Mouse (Mus musculus): ENCODE measurements around the gene Trim17. TPM values are rescaled to one million over a fixed set of nuclear protein-coding genes. Genes with fewer than 3 reads are reported as not detected.
A peak's percentile ranks its signal among the peaks of the same experiment; 100 is the strongest.

Gene Trim17
- polyA plus RNA-seq, 1 experiment from 2014 or later: 0.13 TPM

DNA sequence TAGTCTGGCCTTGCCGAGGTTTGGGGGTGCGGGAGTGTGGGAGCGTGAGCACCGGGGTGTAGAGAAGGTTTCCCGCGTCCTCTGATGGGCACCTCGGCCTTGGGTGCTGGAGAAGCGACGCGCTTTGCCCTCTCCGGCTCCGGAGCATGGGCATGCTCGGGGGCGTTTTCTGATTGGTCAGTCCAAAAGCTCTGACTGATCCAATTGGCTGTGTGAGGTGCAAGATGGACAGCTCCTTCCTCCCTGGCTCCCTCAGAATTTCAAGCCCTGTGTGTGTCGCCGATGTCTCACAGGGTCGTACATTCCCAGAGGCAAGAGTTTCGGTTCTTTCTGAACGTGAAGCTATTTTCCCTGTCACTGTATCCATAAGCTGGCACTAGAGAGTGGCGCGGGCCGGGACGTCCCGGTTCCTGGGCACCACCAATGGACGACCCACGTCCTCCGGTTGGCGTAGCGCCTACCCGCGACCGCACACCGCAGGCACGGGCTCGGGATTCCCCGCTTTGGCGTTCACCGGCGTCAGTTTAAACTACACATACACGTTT lies 5.5 kb downstream of the Trim17 start:
- H3K4me3 ChIP-seq: peak overlapping the region; percentile 63
- WGBS (ENCODE audit: insufficient replicate concordance): 3% methylated on average over 40 of the region's 40 CpGs
- H3K9ac ChIP-seq: peak overlapping the region; percentile 72
- peaks cover 60% of the 10 kb centered on the region for H3K4me1 ChIP-seq
- H3K36me3 ChIP-seq: peaks cover 25% of the 10 kb centered on the region
- H3K27me3 ChIP-seq (replicated peaks): peaks cover 40% of the 10 kb centered on the region
- H3K27ac ChIP-seq: peak overlapping the region; percentile 69
- H3K9me3 ChIP-seq (replicated peaks): peaks cover 8% of the 10 kb centered on the region; the same call in 1 of the 2 replicates
- H3K4me2 ChIP-seq: peak overlapping the region; percentile 95
- ATAC-seq: peak; percentile 89

DNA sequence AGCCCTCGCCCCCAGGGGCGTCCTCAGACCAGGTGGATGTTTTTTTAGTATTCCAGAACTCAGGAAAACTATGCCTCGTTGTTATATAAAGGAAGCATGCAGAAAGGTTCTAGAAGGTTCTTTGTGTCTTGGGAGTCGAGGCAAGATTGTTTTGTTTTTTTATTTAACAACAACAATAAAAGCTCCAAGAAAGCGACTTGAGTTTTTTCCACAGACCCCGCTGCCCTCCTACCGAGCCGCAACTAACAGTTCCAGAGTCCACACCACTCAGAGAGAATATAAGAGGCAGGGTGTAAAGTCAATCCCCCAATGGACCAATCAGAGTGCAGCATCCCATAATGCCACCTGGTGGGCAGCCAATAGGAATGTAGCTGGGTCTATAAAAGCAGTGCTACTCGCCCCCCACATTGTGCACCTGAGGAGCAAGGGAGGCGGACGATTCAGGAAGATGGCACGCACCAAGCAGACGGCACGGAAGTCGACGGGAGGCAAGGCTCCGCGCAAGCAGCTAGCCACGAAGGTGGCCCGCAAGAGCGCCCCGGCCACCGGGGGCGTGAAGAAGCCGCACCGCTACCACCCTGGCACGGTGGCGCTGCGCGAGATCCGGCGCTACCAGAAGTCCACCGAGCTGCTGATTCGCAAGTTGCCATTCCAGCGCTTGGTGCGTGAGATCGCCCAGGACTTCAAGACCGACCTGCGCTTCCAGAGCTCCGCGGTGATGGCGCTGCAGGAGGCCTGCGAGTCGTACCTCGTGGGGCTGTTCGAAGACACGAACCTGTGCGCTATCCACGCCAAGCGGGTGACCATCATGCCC lies 7.1 kb downstream of the Trim17 start:
- Histone ChIP-seq H3K4me2 (peak overlapping the region; percentile 24), H3K36me3 (peaks cover 19% of the 10 kb centered on the region), H3K9ac (no peak overlapping the region), H3K9me3 (replicated peaks) (peaks cover 8% of the 10 kb centered on the region; the same call in 1 of the 2 replicates), H3K27me3 (replicated peaks) (peaks cover 43% of the 10 kb centered on the region), H3K27ac (no peak overlapping the region), H3K4me3 (no peak overlapping the region), H3K4me1 (peaks cover 66% of the 10 kb centered on the region)
- WGBS (ENCODE audit: insufficient replicate concordance): 45% methylated on average over 50 of the region's 50 CpGs
- no peak for ATAC-seq

DNA sequence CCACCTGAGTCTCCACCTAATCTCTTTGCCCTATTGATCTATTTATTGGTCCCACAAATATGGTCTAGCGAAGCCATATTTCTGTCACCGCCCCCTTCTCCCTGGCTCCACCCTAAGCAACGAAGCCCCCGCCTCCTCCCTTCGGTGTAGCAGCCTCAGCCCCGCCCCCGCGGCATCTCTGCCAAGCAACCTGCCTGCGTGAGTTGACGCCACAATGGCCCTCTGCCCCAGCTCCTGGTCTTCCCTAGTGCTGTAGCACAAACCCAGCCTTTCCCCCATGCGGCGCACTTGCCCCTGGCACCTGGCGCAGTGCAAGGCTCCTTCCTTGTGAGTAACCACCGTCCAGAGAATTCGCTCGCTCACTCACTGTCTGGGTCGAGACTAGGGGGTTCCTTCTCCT lies 9.1 kb downstream of the Trim17 start:
- 35% methylated on average over 17 of the region's 17 CpGs for WGBS (ENCODE audit: insufficient replicate concordance)

DNA sequence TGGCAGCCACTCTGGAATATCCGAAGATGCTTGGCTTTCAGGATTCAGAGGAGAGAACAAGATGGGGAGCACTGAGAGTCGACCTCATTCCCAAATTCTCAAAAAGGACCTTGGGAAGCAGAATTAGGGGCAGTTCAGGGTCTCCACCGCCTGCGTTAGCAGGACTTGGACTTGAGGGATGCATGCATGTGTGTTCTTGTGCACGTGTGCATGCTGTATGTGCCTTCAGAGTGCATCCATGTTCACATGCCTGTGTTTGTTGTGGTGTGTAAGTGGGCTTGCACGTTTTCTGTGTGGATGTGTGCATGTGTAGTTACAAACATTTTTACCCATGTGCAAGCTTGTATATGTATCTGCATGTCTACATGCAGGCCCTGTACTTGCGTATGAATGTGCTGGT lies 9.7 kb downstream of the Trim17 start:
- Histone ChIP-seq H3K9ac (no peak overlapping the region), H3K27me3 (replicated peaks) (peaks cover 43% of the 10 kb centered on the region), H3K27ac (no peak overlapping the region), H3K4me2 (no peak overlapping the region), H3K36me3 (peaks cover 7% of the 10 kb centered on the region; the same call in 1 of the 2 replicates), H3K9me3 (replicated peaks) (peaks cover 8% of the 10 kb centered on the region; the same call in 1 of the 2 replicates), H3K4me1 (peaks cover 53% of the 10 kb centered on the region), H3K4me3 (no peak overlapping the region)
- 68% methylated on average over 7 of the region's 7 CpGs for WGBS (ENCODE audit: insufficient replicate concordance)
- no peak for ATAC-seq

More for the DNA sequence above, 9.1 kb downstream of the Trim17 start:
- Histone ChIP-seq H3K9me3 (replicated peaks) (peaks cover 8% of the 10 kb centered on the region; the same call in 1 of the 2 replicates), H3K36me3 (peaks cover 5% of the 10 kb centered on the region), H3K27ac (no peak overlapping the region), H3K27me3 (replicated peaks) (peaks cover 43% of the 10 kb centered on the region), H3K4me2 (peak overlapping the region; percentile 28; the same call in 1 of the 2 replicates), H3K9ac (no peak overlapping the region), H3K4me1 (peaks cover 53% of the 10 kb centered on the region), H3K4me3 (no peak overlapping the region)
- no peak for ATAC-seq

DNA sequence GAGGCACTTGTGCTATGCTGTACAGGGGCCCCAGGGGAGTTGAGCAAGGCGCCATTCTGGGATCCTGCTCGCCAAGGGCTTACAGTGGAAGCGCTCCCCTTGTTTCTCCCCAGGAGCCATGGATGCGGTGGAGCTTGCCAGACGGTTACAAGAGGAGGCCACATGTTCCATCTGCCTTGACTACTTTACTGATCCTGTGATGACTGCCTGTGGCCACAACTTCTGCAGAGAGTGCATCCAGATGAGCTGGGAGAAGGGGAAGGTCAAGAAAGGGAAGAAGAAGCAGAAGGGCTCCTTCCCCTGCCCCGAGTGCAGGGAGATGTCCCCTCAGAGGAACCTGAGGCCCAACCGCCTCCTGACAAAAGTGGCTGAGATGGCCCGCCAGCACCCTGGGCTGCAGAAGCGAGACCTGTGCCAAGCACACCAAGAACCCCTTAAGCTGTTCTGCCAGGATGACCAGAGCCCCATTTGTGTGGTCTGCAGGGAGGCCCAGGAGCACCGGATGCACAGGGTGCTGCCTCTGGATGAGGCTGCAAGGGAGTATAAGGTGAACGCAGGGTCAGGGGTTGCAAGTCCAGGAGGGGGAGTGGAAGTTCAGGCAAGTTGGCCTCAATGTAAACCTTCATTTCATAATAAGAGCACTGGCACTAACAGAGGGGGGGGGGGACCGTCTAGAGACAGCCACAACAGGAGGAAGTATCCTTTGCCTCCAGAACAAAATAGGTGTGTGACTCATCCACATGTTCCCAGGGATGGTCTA lies 10.7 kb downstream of the Trim17 start:
- Histone ChIP-seq H3K9ac (no peak overlapping the region), H3K36me3 (peaks cover 14% of the 10 kb centered on the region), H3K4me1 (peaks cover 57% of the 10 kb centered on the region), H3K9me3 (replicated peaks) (peaks cover 8% of the 10 kb centered on the region; the same call in 1 of the 2 replicates), H3K27me3 (replicated peaks) (peaks cover 43% of the 10 kb centered on the region), H3K4me2 (0 out of 2 replicates have a peak overlapping the region, but pooled peaks have one; percentile 21), H3K4me3 (no peak overlapping the region), H3K27ac (no peak overlapping the region)
- WGBS (ENCODE audit: insufficient replicate concordance): 36% methylated on average over 12 of the region's 12 CpGs
- ATAC-seq: peak; percentile 35; the same call in 1 of the 2 replicates

DNA sequence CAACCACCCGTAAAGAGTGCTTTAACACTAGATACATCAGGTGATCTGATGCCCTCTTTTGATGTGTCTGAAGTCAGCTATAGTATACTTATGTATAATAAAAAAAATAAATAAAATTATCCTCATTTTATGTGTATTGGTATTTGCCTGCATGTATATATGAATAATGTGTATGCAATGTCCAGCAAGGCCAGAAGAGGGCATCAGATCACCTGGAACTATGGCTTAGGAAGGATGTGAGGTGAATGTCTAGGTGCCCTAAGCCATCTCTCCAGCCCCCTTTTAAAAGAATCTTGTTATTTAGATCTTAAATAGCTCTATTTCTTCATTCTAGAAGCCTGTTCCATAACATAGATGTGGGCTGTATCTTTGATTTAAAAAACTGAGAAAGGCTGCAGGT lies 12.9 kb downstream of the Trim17 start:
- peaks cover 53% of the 10 kb centered on the region for H3K4me1 ChIP-seq
- no peaks in the 10 kb centered on the region for H3K9me3 ChIP-seq (replicated peaks)
- WGBS (ENCODE audit: insufficient replicate concordance): 77% methylated on average over 1 of the region's 1 CpGs
- no peak overlapping the region for H3K4me3 ChIP-seq
- H3K4me2 ChIP-seq: no peak overlapping the region
- H3K9ac ChIP-seq: no peak overlapping the region
- peaks cover 36% of the 10 kb centered on the region for H3K36me3 ChIP-seq
- ATAC-seq: no peak
- H3K27ac ChIP-seq: no peak overlapping the region
- H3K27me3 ChIP-seq (replicated peaks): peaks cover 29% of the 10 kb centered on the region

DNA sequence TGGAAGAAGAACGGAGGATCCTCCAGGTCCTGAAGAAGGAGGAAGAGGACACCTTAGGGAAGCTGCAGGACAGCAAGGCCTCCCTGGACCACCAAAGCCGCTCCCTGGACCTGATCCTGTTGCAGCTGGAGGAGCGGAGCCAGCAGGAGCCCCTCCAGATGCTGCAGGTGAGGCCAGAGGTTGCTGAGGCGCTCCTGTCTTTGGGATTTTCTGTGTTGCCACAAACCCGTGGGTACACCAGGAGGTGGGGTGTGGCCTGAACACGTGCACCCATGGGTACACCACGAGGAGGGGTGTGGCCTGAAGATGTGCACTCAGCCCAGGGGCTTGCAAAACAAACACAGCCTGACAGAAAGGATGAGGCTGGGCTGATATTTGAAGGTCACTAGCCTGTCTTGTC lies 14.1 kb downstream of the Trim17 start:
- ATAC-seq: no peak
- H3K36me3 ChIP-seq: peaks cover 40% of the 10 kb centered on the region
- 58% methylated on average over 7 of the region's 7 CpGs for WGBS (ENCODE audit: insufficient replicate concordance)

DNA sequence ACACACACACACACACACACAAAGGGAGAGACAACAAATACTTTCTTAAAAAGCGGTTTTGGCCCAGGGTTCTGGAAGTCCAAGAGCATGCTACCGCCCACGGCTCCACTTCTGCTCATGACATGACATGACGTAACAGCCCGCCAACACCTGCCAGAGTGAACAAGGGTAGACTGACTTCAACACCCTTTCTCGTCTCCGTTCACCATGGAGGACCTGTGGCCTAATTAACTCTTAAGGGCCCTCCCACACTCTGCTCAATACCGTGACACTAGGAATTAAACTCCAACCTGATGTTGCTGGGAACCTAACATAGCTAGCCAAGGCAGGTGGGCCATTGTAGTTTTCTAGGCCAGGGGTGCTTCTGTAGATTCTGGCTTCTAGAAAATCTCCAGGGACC lies 14.5 kb downstream of the Trim17 start:
- H3K9ac ChIP-seq: no peak overlapping the region
- H3K4me3 ChIP-seq: no peak overlapping the region
- WGBS (ENCODE audit: insufficient replicate concordance): 76% methylated on average over 8 of the region's 8 CpGs
- peaks cover 49% of the 10 kb centered on the region for H3K4me1 ChIP-seq
- H3K4me2 ChIP-seq: no peak overlapping the region
- H3K27me3 ChIP-seq (replicated peaks): peaks cover 13% of the 10 kb centered on the region
- ATAC-seq: no peak
- H3K36me3 ChIP-seq: peaks cover 40% of the 10 kb centered on the region
- H3K27ac ChIP-seq: no peak overlapping the region
- no peaks in the 10 kb centered on the region for H3K9me3 ChIP-seq (replicated peaks)

More for the DNA sequence above, 14.1 kb downstream of the Trim17 start:
- Histone ChIP-seq H3K9me3 (replicated peaks) (no peaks in the 10 kb centered on the region), H3K27ac (no peak overlapping the region), H3K4me3 (no peak overlapping the region), H3K27me3 (replicated peaks) (peaks cover 17% of the 10 kb centered on the region), H3K4me1 (peaks cover 48% of the 10 kb centered on the region), H3K4me2 (no peak overlapping the region), H3K9ac (no peak overlapping the region)

DNA sequence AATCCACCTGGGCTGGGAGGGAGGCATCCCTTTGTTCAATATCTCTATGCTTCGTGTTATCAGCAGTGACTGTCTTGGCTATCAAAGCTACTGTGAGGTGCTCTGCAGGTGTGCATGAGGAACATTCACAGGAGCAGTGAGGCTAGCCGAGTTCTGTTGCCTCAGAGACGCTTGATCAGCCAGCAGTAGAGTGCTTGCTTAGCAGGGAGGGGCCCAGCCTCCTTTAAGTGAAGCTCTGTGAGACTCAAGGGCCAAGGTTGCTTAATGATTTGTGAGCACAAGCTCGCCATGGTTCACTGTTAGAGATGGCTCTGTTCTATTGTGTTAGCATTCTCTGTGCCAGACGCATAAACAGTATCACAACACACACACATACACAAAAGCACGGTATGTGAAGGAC lies 15.2 kb downstream of the Trim17 start:
- WGBS (ENCODE audit: insufficient replicate concordance): 71% methylated on average over 6 of the region's 6 CpGs
- H3K4me2 ChIP-seq: no peak overlapping the region
- ATAC-seq: no peak
- H3K36me3 ChIP-seq: peaks cover 45% of the 10 kb centered on the region
- H3K27me3 ChIP-seq (replicated peaks): 0 out of 2 replicates have a peak, but pooled peaks cover 7% of the 10 kb centered on the region
- H3K4me1 ChIP-seq: peaks cover 54% of the 10 kb centered on the region
- H3K9ac ChIP-seq: no peak overlapping the region
- no peak overlapping the region for H3K4me3 ChIP-seq
- no peak overlapping the region for H3K27ac ChIP-seq
- H3K9me3 ChIP-seq (replicated peaks): no peaks in the 10 kb centered on the region

DNA sequence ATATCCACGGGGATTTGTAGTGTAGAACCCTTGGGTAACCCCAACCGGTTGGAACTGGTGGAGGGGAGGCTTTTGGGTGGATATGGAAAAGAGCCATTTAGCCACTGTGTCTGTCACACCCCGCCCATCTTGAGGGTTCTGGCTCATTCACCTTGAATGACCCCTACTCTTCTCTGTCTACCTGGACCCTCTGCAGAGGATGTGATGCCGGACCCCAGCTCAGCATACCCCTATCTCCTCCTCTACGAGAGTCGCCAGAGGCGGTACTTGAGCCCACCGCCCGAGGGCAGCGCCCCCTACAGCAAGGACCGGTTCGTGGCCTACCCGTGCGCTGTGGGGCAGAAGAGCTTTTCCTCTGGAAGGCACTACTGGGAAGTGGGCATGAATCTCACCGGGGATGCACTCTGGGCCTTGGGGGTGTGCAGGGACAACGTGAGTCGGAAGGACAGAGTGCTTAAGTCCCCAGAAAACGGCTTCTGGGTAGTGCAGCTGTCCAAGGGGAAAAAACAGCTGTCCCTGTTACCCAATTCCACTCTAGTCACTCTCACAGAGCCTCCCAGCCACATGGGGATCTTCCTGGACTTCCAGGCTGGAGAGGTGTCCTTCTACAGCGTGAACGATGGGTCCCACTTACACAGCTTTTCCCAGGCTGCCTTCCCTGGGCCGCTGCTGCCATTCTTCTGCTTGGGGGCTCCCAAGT lies 16.5 kb downstream of the Trim17 start:
- Histone ChIP-seq H3K36me3 (peaks cover 50% of the 10 kb centered on the region), H3K4me1 (peaks cover 54% of the 10 kb centered on the region), H3K9me3 (replicated peaks) (no peaks in the 10 kb centered on the region), H3K4me2 (no peak overlapping the region), H3K9ac (no peak overlapping the region), H3K4me3 (no peak overlapping the region), H3K27ac (no peak overlapping the region; the same call in 1 of the 2 replicates), H3K27me3 (replicated peaks) (no peaks in the 10 kb centered on the region)
- no peak for ATAC-seq
- WGBS (ENCODE audit: insufficient replicate concordance): 83% methylated on average over 21 of the region's 21 CpGs

DNA sequence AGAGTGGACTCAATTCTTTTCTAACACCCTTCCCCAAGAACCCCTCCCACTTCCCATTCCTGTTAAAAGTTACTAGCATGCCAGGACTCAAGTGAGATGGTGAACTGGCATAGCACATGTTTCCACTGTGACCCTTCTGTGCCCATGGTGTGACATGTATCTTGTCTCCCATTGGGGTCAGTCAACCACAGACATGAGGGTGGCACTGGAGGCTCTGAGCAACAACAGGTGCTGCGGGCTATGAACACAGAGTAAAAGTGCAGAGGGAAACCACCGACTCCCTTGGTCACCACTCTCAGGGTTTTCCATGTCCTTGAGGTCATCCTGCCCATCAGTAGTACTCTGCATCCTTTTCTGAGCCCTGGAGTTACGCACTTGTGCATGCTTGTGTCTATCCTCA lies 17.3 kb downstream of the Trim17 start:
- no peaks in the 10 kb centered on the region for H3K27me3 ChIP-seq (replicated peaks)
- WGBS (ENCODE audit: insufficient replicate concordance): 90% methylated on average over 3 of the region's 3 CpGs
- ATAC-seq: no peak
- no peak overlapping the region for H3K4me2 ChIP-seq
- peaks cover 50% of the 10 kb centered on the region for H3K36me3 ChIP-seq
- H3K9me3 ChIP-seq (replicated peaks): no peaks in the 10 kb centered on the region
- H3K27ac ChIP-seq: no peak overlapping the region; the same call in 1 of the 2 replicates
- no peak overlapping the region for H3K4me3 ChIP-seq
- H3K4me1 ChIP-seq: peaks cover 49% of the 10 kb centered on the region
- no peak overlapping the region for H3K9ac ChIP-seq

Measured in liver, embryonic 12.5 days (tissue).